Mouse (Mus musculus): ENCODE data around the gene Prmt7. TPM values are rescaled to one million over a fixed set of nuclear protein-coding genes. Genes with fewer than 3 reads are reported as not detected.

Gene Prmt7
- polyA plus RNA-seq, 1 experiment from 2014 or later: 41.8 TPM

DNA sequence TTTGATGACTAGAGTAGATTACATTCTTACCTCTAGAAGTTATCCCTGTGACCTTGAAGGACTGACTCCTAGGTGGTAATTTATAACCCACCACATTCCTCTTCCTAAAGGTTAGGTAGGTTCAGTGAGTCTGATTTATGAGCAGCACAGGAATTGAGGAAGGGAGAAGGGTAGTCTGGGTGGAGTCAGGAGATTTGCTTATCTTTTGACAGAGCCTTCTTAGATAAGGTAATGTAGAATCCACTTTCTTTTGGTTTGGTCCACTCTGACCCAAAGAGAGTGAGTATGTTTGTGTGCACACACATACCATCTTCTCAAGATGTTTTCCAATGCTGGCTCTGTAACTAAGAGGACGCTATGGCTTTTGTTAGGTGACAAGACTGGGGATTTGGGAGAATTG lies 33.1 kb upstream of the Prmt7 start:
- no peaks in the 10 kb centered on the region for H3K9me3 ChIP-seq (replicated peaks; ENCODE audit: control insufficient read depth, low read length)
- 82% methylated on average over 1 of the region's 1 CpGs for WGBS (ENCODE audit: insufficient replicate concordance)
- H3K4me3 ChIP-seq (ENCODE audit: low read depth, low read length): no peak overlapping the region
- H3K4me2 ChIP-seq: no peak overlapping the region
- no peak overlapping the region for H3K9ac ChIP-seq (ENCODE audit: low read depth, low read length)
- H3K27me3 ChIP-seq (ENCODE audit: control insufficient read depth, insufficient read depth, low read length): no peaks in the 10 kb centered on the region
- no peak for ATAC-seq (replicated peaks; ENCODE audit: insufficient number of reproducible peaks, low FRiP score, low TSS enrichment)
- H3K36me3 ChIP-seq (ENCODE audit: control insufficient read depth, insufficient read depth, low read length): no peaks in the 10 kb centered on the region
- H3K4me1 ChIP-seq (ENCODE audit: control insufficient read depth, insufficient read depth, low read length): peaks cover 15% of the 10 kb centered on the region
- no peak overlapping the region for H3K27ac ChIP-seq (ENCODE audit: low read depth, low read length)

- 67% methylated on average over 2 of the region's 2 CpGs for WGBS (ENCODE audit: insufficient replicate concordance)
- no peak overlapping the region for H3K9ac ChIP-seq (ENCODE audit: low read depth, low read length)
- peaks cover 15% of the 10 kb centered on the region for H3K4me1 ChIP-seq (ENCODE audit: control insufficient read depth, insufficient read depth, low read length)
- H3K9me3 ChIP-seq (replicated peaks; ENCODE audit: control insufficient read depth, low read length): no peaks in the 10 kb centered on the region
- H3K4me3 ChIP-seq (ENCODE audit: low read depth, low read length): no peak overlapping the region
- no peaks in the 10 kb centered on the region for H3K36me3 ChIP-seq (ENCODE audit: control insufficient read depth, insufficient read depth, low read length)
- no peak overlapping the region for H3K4me2 ChIP-seq
- no peaks in the 10 kb centered on the region for H3K27me3 ChIP-seq (ENCODE audit: control insufficient read depth, insufficient read depth, low read length)
- no peak overlapping the region for H3K27ac ChIP-seq (ENCODE audit: low read depth, low read length)
- ATAC-seq (replicated peaks; ENCODE audit: insufficient number of reproducible peaks, low FRiP score, low TSS enrichment): no peak
Measured at GRCm38 (mm10) chr8:106178428-106178827, 32.3 kb upstream of the Prmt7 start.

- no peaks in the 10 kb centered on the region for H3K4me1 ChIP-seq (ENCODE audit: control insufficient read depth, insufficient read depth, low read length)
- H3K9me3 ChIP-seq (replicated peaks; ENCODE audit: control insufficient read depth, low read length): no peaks in the 10 kb centered on the region; the same call in 1 of the 2 replicates
- ATAC-seq (replicated peaks; ENCODE audit: insufficient number of reproducible peaks, low FRiP score, low TSS enrichment): no peak
- no peak overlapping the region for H3K4me3 ChIP-seq (ENCODE audit: low read depth, low read length)
- no peak overlapping the region for H3K4me2 ChIP-seq
- no peaks in the 10 kb centered on the region for H3K27me3 ChIP-seq (ENCODE audit: control insufficient read depth, insufficient read depth, low read length)
- WGBS (ENCODE audit: insufficient replicate concordance): 87% methylated on average over 8 of the region's 8 CpGs
- H3K27ac ChIP-seq (ENCODE audit: low read depth, low read length): no peak overlapping the region
- H3K36me3 ChIP-seq (ENCODE audit: control insufficient read depth, insufficient read depth, low read length): peaks cover 16% of the 10 kb centered on the region
- no peak overlapping the region for H3K9ac ChIP-seq (ENCODE audit: low read depth, low read length)
Measured at GRCm38 (mm10) chr8:106185628-106186270, 25.0 kb upstream of the Prmt7 start.

GRCm38 (mm10) chr8:106186394-106186793 lies 24.3 kb upstream of the Prmt7 start:
- no peak for ATAC-seq (replicated peaks; ENCODE audit: insufficient number of reproducible peaks, low FRiP score, low TSS enrichment)
- H3K36me3 ChIP-seq (ENCODE audit: control insufficient read depth, insufficient read depth, low read length): peaks cover 16% of the 10 kb centered on the region
- WGBS (ENCODE audit: insufficient replicate concordance): 92% methylated on average over 3 of the region's 3 CpGs

GRCm38 (mm10) chr8:106189162-106189561 lies 21.6 kb upstream of the Prmt7 start:
- Histone ChIP-seq H3K4me3 (ENCODE audit: low read depth, low read length) (no peak overlapping the region), H3K4me2 (no peak overlapping the region), H3K9me3 (replicated peaks; ENCODE audit: control insufficient read depth, low read length) (no peaks in the 10 kb centered on the region; the same call in 1 of the 2 replicates), H3K9ac (ENCODE audit: low read depth, low read length) (no peak overlapping the region), H3K27ac (ENCODE audit: low read depth, low read length) (no peak overlapping the region), H3K4me1 (ENCODE audit: control insufficient read depth, insufficient read depth, low read length) (no peaks in the 10 kb centered on the region; the same call in 1 of the 2 replicates), H3K36me3 (ENCODE audit: control insufficient read depth, insufficient read depth, low read length) (peaks cover 23% of the 10 kb centered on the region), H3K27me3 (ENCODE audit: control insufficient read depth, insufficient read depth, low read length) (no peaks in the 10 kb centered on the region)
- ATAC-seq (replicated peaks; ENCODE audit: insufficient number of reproducible peaks, low FRiP score, low TSS enrichment): no peak
- WGBS (ENCODE audit: insufficient replicate concordance): 86% methylated on average over 4 of the region's 4 CpGs

More at GRCm38 (mm10) chr8:106186394-106186793, 24.3 kb upstream of the Prmt7 start:
- H3K27ac ChIP-seq (ENCODE audit: low read depth, low read length): no peak overlapping the region
- no peak overlapping the region for H3K4me2 ChIP-seq
- H3K9me3 ChIP-seq (replicated peaks; ENCODE audit: control insufficient read depth, low read length): no peaks in the 10 kb centered on the region; the same call in 1 of the 2 replicates
- no peaks in the 10 kb centered on the region for H3K27me3 ChIP-seq (ENCODE audit: control insufficient read depth, insufficient read depth, low read length)
- no peak overlapping the region for H3K9ac ChIP-seq (ENCODE audit: low read depth, low read length)
- no peaks in the 10 kb centered on the region; the same call in 1 of the 2 replicates for H3K4me1 ChIP-seq (ENCODE audit: control insufficient read depth, insufficient read depth, low read length)
- no peak overlapping the region for H3K4me3 ChIP-seq (ENCODE audit: low read depth, low read length)

GRCm38 (mm10) chr8:106191639-106192038 lies 19.1 kb upstream of the Prmt7 start:
- no peak overlapping the region for H3K9ac ChIP-seq (ENCODE audit: low read depth, low read length)
- H3K27ac ChIP-seq (ENCODE audit: low read depth, low read length): no peak overlapping the region
- no peaks in the 10 kb centered on the region; the same call in 1 of the 2 replicates for H3K9me3 ChIP-seq (replicated peaks; ENCODE audit: control insufficient read depth, low read length)
- 41% methylated on average over 5 of the region's 5 CpGs for WGBS (ENCODE audit: insufficient replicate concordance)
- H3K4me2 ChIP-seq: no peak overlapping the region
- H3K27me3 ChIP-seq (ENCODE audit: control insufficient read depth, insufficient read depth, low read length): no peaks in the 10 kb centered on the region
- no peak overlapping the region for H3K4me3 ChIP-seq (ENCODE audit: low read depth, low read length)
- no peaks in the 10 kb centered on the region; the same call in 1 of the 2 replicates for H3K4me1 ChIP-seq (ENCODE audit: control insufficient read depth, insufficient read depth, low read length)
- peaks cover 21% of the 10 kb centered on the region for H3K36me3 ChIP-seq (ENCODE audit: control insufficient read depth, insufficient read depth, low read length)
- no peak for ATAC-seq (replicated peaks; ENCODE audit: insufficient number of reproducible peaks, low FRiP score, low TSS enrichment)

DNA sequence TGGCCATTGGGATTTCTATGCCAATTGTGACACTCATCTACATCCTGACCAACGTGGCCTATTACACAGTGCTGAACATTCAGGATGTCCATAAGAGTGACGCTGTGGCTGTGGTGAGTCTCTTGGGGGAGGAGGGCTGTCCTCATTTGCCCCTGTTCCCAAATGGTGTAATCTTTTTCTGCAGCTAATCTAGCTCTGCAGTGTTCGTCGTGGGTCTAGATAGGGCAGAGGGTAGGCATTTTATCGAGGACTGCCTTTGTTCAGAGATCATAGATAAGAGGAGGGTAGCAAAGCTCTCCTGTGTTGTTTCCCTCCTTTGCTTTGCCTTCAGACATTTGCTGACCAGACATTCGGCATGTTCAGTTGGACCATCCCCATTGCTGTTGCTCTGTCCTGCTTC lies 17.6 kb upstream of the Prmt7 start:
- Histone ChIP-seq H3K4me2 (no peak overlapping the region), H3K36me3 (ENCODE audit: control insufficient read depth, insufficient read depth, low read length) (peaks cover 13% of the 10 kb centered on the region), H3K9me3 (replicated peaks; ENCODE audit: control insufficient read depth, low read length) (no peaks in the 10 kb centered on the region), H3K4me1 (ENCODE audit: control insufficient read depth, insufficient read depth, low read length) (no peaks in the 10 kb centered on the region; the same call in 1 of the 2 replicates), H3K4me3 (ENCODE audit: low read depth, low read length) (no peak overlapping the region), H3K27me3 (ENCODE audit: control insufficient read depth, insufficient read depth, low read length) (no peaks in the 10 kb centered on the region), H3K9ac (ENCODE audit: low read depth, low read length) (no peak overlapping the region), H3K27ac (ENCODE audit: low read depth, low read length) (no peak overlapping the region)
- WGBS (ENCODE audit: insufficient replicate concordance): 59% methylated on average over 6 of the region's 6 CpGs
- no peak for ATAC-seq (replicated peaks; ENCODE audit: insufficient number of reproducible peaks, low FRiP score, low TSS enrichment)

DNA sequence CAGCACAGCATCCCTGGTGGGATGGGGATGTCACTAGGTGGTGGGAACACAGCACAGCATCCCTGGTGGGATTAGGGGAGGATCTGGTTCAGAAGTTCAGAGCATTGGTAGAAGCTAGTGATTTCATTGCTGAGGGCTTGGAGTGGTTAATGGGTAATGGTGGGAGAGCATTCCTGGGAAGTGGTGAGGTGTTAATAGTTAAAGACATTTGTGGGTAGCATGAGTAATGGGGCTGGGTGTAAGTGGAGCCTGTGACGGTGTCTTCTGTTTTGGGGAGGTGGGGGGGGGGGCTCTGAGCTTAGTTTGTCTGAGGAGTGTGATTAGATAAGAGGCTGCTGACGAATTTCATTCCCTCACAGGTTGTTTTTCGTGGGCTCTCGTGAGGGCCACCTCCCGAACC lies 16.7 kb upstream of the Prmt7 start:
- no peak overlapping the region for H3K4me3 ChIP-seq (ENCODE audit: low read depth, low read length)
- WGBS (ENCODE audit: insufficient replicate concordance): 47% methylated on average over 5 of the region's 5 CpGs
- H3K36me3 ChIP-seq (ENCODE audit: control insufficient read depth, insufficient read depth, low read length): peaks cover 12% of the 10 kb centered on the region
- H3K27me3 ChIP-seq (ENCODE audit: control insufficient read depth, insufficient read depth, low read length): no peaks in the 10 kb centered on the region
- no peak for ATAC-seq (replicated peaks; ENCODE audit: insufficient number of reproducible peaks, low FRiP score, low TSS enrichment)
- no peak overlapping the region for H3K9ac ChIP-seq (ENCODE audit: low read depth, low read length)
- H3K9me3 ChIP-seq (replicated peaks; ENCODE audit: control insufficient read depth, low read length): no peaks in the 10 kb centered on the region
- no peak overlapping the region for H3K4me2 ChIP-seq
- H3K27ac ChIP-seq (ENCODE audit: low read depth, low read length): no peak overlapping the region
- H3K4me1 ChIP-seq (ENCODE audit: control insufficient read depth, insufficient read depth, low read length): no peaks in the 10 kb centered on the region; the same call in 1 of the 2 replicates

- no peak overlapping the region for H3K4me3 ChIP-seq (ENCODE audit: low read depth, low read length)
- peaks cover 15% of the 10 kb centered on the region for H3K36me3 ChIP-seq (ENCODE audit: control insufficient read depth, insufficient read depth, low read length)
- WGBS (ENCODE audit: insufficient replicate concordance): 8% methylated on average over 1 of the region's 1 CpGs
- no peaks in the 10 kb centered on the region for H3K4me1 ChIP-seq (ENCODE audit: control insufficient read depth, insufficient read depth, low read length)
- H3K27me3 ChIP-seq (ENCODE audit: control insufficient read depth, insufficient read depth, low read length): no peaks in the 10 kb centered on the region
- no peak overlapping the region for H3K9ac ChIP-seq (ENCODE audit: low read depth, low read length)
- H3K9me3 ChIP-seq (replicated peaks; ENCODE audit: control insufficient read depth, low read length): no peaks in the 10 kb centered on the region
- H3K27ac ChIP-seq (ENCODE audit: low read depth, low read length): no peak overlapping the region
- no peak overlapping the region for H3K4me2 ChIP-seq
- no peak for ATAC-seq (replicated peaks; ENCODE audit: insufficient number of reproducible peaks, low FRiP score, low TSS enrichment)
Measured at GRCm38 (mm10) chr8:106198741-106199140, 12.0 kb upstream of the Prmt7 start.
